Mouse (Mus musculus) frontal cortex, adult 2 months (tissue): Measurements from ENCODE around the gene Phldb1. TPM values are rescaled to one million over a fixed set of nuclear protein-coding genes. Genes with fewer than 3 reads are reported as not detected.

Experiments used
- DNase-seq, 2 experiments: peaks; one replicate each; pipeline ENCODE4 v3.0.0; 2022; ENCODE audit warnings: low spot score in 1 of 2; ENCODE audit errors: extremely low spot score in 1 of 2
- polyA plus RNA-seq: library from polyadenylated mRNA; depleted of rRNA; stranded (reverse); fragments of >200 nt; gene quantifications from 2 replicates; pipeline ENCODE4 v1.2.3, GENCODE M21; 2012

The Phldb1 gene
- polyA plus RNA-seq, 1 experiment: 138 TPM

DNA sequence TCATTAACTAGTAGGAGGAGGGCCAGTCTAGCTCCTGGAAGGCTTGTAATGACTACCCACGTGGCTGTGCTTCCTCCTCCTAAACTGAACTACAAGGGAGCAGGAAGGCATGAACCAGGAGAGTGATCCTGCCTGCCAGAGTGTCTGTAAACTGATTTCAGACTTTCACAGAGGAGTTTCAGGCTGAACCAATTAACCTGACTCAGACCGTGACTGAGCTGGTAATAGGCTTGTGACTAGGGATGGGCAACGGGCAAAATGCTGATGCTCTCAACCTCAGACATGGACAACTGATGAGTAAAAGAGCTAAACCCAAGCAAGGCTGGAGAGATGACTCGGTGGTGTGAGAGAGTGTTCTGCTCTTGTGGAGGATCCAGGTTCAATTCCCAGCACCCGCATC, 7.6 kb downstream of the Phldb1 start:
- DNase-seq: no peak

DNA sequence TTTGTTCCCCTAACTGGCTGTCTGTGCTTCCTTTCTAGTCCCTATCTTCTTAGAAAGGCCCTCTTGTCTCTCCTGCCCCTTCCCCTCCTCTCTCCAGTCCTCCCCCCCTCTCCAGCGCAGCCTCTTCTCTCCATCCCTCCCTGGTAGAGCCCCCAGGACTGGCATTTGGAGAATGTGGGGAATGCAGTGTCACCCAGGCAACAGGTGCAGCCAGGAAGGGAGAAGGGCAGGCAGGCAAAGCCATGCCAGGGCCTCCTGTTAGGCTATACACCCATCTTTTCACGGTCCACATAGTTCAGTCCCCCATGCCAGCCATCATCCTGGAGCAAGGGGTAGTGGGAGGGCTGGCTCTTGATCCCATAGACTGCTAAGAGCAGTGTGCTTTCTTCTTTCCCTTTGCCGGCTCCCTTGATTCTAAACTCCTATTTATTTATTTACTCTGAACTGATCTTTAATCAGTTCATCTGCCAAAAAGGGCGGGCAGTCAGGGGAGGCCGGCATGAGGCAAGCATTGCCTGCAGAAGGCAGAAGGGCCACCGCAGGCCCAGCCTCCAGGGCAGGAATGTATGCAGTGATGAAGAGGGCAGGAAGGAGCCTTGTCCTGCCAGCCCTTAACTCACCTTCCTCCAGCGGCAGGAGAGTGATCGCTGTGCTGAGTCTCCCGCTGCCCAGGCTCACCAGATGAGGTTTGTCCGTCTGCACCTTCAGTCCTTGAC, 8.4 kb downstream of the Phldb1 start:
- DNase-seq: no peak

DNA sequence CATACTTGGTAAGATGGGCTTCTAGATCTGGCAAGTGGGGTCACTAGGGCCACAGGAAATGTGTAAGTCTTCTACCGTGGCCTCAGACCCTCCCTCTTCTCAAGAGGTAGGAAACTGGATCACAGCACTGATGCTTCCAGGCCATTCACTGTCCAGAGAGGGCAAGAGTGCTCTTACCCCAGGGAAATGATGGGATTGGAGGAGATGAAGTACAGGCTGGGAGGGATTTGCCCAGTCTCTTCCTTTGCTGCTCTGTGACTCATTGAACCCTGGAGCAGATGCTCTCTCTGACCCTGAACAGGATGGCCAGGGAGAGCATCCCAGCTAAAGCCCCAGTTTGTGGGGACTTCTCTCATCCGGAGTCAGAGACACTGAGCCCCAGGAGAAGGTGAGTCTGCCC, 10.3 kb downstream of the Phldb1 start:
- DNase-seq: no peak

- peak; percentile 45 to 66 for DNase-seq
Measured at GRCm38 (mm10) chr9:44724223-44724622, 10.8 kb downstream of the Phldb1 start.

GRCm38 (mm10) chr9:44723521-44724041, 11.4 kb downstream of the Phldb1 start:
- DNase-seq: no peak

GRCm38 (mm10) chr9:44723008-44723407, 12.0 kb downstream of the Phldb1 start:
- DNase-seq: no peak

GRCm38 (mm10) chr9:44722575-44722974, 12.4 kb downstream of the Phldb1 start:
- DNase-seq: no peak

GRCm38 (mm10) chr9:44721877-44722186, 13.2 kb downstream of the Phldb1 start:
- no peak for DNase-seq

DNA sequence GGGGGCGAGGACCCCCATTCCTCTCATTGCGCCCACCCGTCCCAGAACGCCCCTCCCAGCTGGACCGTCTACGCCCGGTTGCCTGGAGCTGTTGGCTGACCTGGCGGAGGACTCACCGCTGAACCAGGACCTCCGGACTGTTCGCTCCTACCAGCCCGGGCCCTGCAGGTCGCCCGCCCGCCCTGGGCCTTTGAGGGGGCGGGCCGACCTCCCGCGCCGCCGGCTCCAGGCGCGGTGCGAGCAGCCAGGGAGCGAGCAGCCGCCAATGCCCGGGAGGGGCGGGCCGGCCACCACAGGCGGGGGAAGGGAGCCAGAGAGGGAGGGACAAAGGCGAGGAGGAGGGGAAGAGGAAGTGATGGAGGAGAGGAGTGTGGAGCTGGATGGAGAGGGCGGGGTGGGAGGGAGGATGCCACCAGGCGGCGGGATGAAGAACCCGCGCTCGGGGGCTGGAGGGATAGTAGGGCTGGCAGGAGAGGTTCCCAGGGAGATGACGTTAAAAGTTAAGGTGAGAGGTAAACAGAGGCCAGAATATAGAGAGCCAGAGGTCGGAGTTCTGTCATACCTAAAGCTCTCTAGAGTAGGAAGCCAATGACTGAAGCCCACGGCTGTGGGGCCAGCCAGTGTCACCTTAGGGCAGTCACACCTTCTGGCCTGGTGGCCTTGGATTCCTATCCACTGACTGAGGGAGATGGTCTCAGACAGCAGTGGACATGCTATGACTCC, 13.7 kb downstream of the Phldb1 start:
- peak; percentile 69 to 85 for DNase-seq

DNA sequence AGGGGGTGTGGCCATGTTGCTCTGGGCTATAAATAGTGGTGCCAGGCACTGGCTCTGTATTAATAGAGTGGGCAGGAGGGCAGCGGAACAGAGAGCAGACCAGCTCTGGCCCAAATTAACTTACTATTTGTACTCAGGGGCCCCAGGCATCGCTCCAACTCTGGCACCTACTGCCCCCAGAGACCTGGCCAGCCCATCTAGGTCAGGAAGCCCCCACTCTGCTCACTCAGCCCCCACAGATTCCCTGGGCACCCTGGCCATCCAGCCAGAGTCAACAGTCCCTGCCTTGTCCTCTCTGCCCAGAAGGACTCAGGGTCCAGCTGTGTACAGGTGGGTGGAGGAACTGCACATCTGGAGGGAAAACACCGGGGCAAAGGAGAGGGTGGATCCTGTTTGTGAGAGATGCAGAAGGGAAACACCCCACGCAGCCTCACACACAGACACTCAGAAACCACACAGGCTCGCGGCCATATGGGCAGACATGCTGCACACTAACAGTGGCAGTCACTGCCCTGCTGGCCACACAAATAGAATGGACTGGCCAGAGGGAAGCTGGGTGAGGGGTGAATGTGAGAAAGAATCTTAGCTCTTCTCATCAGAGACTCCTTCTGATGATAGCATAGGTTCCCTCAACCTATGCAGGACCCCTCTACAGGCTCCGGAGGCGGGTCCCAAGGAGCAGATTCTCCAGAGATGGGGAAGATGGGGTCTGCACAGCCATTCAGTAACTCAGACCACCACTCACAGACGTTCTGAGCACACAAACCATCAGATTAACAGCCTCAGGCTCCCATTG, 14.4 kb downstream of the Phldb1 start:
- peak in 1 of 2 experiments; percentile 57 for DNase-seq

- DNase-seq: no peak
Measured at GRCm38 (mm10) chr9:44719632-44720357, 15.2 kb downstream of the Phldb1 start.

- no peak for DNase-seq
Measured at GRCm38 (mm10) chr9:44718937-44719631, 15.9 kb downstream of the Phldb1 start.

- DNase-seq: peak in 1 of 2 experiments; percentile 62
Measured at GRCm38 (mm10) chr9:44717822-44718242, 17.2 kb downstream of the Phldb1 start.

DNA sequence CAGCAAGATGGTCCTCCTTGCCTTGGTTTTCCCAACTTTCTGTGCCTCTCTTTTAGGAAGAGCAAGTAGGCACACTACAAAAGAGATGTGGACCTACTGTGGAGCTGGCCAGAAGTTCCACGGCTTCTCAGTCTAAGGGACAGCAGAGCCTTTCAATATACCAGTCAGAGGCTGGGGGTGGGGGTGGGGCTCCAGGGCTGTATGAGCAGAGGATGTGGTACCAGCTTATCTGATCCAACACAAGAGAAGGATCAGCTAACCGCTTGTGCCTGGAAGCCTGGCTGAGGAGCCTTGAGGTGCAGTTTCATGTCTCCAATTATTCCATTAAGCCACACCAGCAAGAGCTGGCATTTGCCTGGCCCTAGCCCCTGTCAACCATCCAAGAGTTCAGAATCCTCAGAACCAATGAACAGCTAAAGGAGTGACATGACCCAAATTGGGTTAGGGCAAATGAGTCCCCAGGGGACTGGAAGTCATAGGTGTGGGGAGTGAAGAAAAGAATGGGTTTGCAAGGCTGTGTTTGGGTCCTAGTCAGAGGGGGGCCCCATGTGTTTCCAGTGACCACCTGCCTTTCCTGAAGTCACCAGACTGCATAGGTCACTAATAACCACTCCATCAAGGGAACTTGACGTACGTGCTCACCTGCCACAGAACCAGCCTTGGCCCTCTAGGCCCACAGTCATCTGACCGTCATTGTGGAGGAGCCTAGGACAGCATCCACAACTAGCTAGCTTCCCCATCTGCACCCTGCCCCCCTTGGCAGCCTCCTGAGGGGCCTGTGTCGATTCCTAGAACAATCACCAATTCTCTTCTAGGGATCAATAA, 17.8 kb downstream of the Phldb1 start:
- DNase-seq: no peak

DNA sequence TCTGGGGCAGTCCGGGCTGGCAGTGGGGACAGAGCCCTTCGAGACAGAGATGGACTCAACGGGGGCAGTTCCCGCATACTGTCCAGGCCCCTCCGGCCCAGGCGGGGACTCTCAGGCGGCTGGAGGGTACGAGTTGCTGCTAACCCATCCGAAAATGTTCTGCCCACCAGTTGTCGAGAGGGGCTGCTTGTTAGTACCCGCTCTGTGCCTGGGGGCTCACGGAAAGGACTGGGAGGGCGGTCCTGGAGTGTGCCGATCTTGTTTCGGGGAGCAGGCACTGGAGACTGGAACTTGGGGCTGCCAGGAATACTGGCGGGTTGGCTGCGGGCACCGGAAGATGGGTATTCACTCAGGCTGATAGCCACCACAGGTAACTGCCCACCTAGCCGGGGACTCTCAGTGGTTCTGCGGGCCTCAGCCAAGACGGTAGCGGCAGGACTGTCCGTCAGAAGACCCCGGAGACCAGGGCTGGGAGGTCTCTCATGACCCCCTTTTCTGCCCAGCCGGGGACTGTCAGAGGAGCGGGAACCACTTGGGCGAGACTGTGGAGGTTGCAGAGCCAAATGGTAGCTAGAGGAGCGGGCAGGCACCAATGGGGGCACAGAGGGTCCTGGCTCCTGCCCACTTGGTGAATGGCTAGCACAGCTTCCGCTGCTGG, 19.2 kb downstream of the Phldb1 start:
- no peak for DNase-seq

- DNase-seq: no peak
Measured at GRCm38 (mm10) chr9:44715109-44715508, 19.9 kb downstream of the Phldb1 start.

GRCm38 (mm10) chr9:44713574-44713973, 21.4 kb downstream of the Phldb1 start:
- no peak for DNase-seq

DNA sequence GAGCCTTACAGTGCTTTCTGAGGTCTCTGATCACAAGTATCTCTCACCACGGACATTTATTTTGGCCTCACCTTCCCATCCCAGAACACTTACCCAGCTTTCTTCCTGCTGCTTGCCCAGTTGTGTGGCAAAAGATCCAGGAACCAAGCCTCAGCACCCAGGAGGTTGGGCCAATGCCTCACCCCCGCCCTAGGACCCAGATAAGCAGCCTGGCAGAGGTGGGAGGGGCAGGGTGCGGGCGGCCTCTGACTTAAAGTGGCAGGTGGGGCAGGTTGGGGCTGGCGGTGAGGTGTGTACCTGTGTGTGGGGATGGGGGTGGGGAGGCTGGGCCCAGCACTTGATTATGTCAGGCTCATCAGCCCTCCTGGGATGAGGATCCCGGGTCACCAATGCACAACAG, 21.9 kb downstream of the Phldb1 start:
- no peak for DNase-seq

DNA sequence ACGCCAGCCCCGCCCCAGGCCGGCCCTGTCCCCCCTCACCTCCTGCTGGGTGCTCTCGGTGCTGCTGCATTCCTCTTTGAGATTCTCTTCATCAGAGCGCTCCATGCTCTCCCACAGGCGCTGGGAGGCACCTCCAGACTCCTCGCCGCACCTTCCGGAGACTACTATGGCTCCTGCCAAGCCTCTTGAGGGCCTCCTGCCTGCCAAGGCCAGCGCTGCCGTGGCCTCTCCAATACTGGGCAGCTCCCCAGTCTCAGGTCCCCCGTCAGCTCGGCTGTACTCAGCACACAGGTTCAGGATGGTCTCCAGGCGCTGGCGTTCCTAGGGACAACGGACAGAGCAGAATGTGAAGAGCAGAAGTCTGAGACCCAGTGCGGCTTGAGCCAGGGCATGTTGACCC, 23.4 kb downstream of the Phldb1 start:
- no peak for DNase-seq
